In the genomic region with DNA sequence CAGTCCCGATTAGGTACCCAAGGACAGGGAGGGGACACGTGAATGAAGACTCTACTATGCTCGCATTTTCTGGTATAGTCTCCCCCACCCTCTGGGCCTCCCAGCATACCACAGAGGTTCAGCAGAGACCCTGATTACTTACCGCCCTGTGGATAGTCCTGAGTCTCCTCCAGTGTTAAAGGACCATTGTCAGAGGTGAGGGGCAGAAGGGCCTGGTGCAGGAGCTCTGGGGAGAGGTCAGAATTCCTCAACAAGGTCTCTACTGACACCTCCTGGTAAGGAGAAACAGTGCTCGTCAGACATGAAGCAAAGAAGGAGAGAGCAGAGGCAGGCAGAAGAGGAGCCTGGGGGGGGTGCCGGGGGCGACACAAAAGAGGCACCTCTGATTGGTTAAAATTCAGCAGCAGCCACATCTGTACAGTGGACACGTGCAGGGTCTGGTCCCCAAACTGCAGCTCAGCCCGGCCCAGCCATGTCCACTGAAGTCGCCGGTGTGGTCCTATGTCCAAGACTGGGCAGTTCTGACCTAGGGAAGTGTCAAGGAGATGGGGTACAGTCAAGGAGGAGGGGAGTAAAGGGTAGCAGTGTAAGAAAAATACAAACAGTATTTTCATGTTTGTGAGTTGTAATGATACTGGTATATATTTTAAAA, we compare ENCODE assay signal across 9 mouse cellular contexts. TPM values are rescaled to one million over a fixed set of nuclear protein-coding genes. Genes with fewer than 3 reads are reported as not detected.
A peak's percentile ranks its signal among the peaks of the same experiment; 100 is the strongest.
DNase-seq lines count a peak whose midpoint lies in the region; TF ChIP-seq lines count a peak whose summit lies in the region.
"Had no signal": no experiment of that assay in that cellular context is flagged by ENCODE, and none has a peak within 500 bp of the region (broad histone marks: within the 10 kb centered on the region; RNA-seq: fewer than 3 reads in every experiment).

No protein-coding gene starts in this region.

- H3K27ac ChIP-seq in small intestine, adult 2 months (ENCODE audit: insufficient read depth, low read depth, low read length), result no peak overlapping the region
- H3K27ac ChIP-seq: embryonic facial prominence, embryonic 12.5 days; liver, embryonic 15.5 days had no signal

- intact Hi-C loops in gastrocnemius, postnatal 36 days (cut with DNase I), result no loop called here

- TF ChIP-seq POLR2A in lung, adult 2 months (IDR thresholded peaks at IDR 0.05; ENCODE audit: borderline replicate concordance, extremely low read depth, low read depth, low read length), result no peak
- TF ChIP-seq POLR2A in small intestine, adult 2 months (IDR thresholded peaks at IDR 0.05; ENCODE audit: low read depth, low read length), result no peak

- no peaks in the 10 kb centered on the region for H3K36me3 ChIP-seq in small intestine, adult 2 months (ENCODE audit: control insufficient read depth, insufficient read depth, low read length)
- H3K36me3 ChIP-seq: embryonic facial prominence, embryonic 12.5 days; liver, embryonic 15.5 days had no signal

- H3K4me3 ChIP-seq in lung, adult 2 months (replicated peaks; ENCODE audit: extremely low read depth, low read depth, low read length), result no peak overlapping the region
- H3K4me3 ChIP-seq in small intestine, adult 2 months (ENCODE audit: low read depth, low read length), result no peak overlapping the region
- H3K4me3 ChIP-seq: embryonic facial prominence, embryonic 12.5 days; liver, embryonic 15.5 days had no signal

- 64% methylated on average over 11 of the region's 11 CpGs for WGBS in lung, adult 2 months
- WGBS in small intestine, adult 2 months, result 60% methylated on average over 11 of the region's 11 CpGs

- DNase-seq in lung, postnatal 10 days, result peak; percentile 44
- no peak for DNase-seq in lung, adult 2 months
- DNase-seq in embryo, embryonic 10.5 days (ENCODE audit: low spot score), result peak; percentile 74
- DNase-seq in induced T-regulatory cell, adult 2 months (ENCODE audit: low read depth), result peak; percentile 12
- DNase-seq in gastrocnemius, postnatal 36 days, result no peak
- DNase-seq in frontal cortex, postnatal 25 days (ENCODE audit: low spot score in 2 of 2), result no peak

- TF ChIP-seq CTCF in lung, adult 2 months (IDR thresholded peaks at IDR 0.05; ENCODE audit: insufficient read depth, low read length), result no peak
- TF ChIP-seq CTCF in small intestine, adult 2 months (IDR thresholded peaks at IDR 0.05; ENCODE audit: extremely low read depth, insufficient read length, insufficient replicate concordance, low read depth, low read length), result peak; percentile 47; the same call in 1 of the 2 replicates

- no peaks in the 10 kb centered on the region for H3K4me1 ChIP-seq in lung, adult 2 months (ENCODE audit: control insufficient read depth, insufficient read depth, low read length)
- no peaks in the 10 kb centered on the region for H3K4me1 ChIP-seq in small intestine, adult 2 months (ENCODE audit: control insufficient read depth, insufficient read depth, insufficient read length, low read length)
- H3K4me1 ChIP-seq: embryonic facial prominence, embryonic 12.5 days; liver, embryonic 15.5 days had no signal

- H3K27me3 ChIP-seq in small intestine, adult 2 months (ENCODE audit: control insufficient read depth, insufficient read depth, low read length), result no peaks in the 10 kb centered on the region
- H3K27me3 ChIP-seq: embryonic facial prominence, embryonic 12.5 days; liver, embryonic 15.5 days had no signal

RNA-seq across cellular contexts. Expression of a gene that starts 14.7 kb away (rescaled TPM):
- 0.78 and 2.0 TPM in 2 replicates for polyA plus RNA-seq in lung, adult 2 months (2012; rRNA removed)
- polyA plus RNA-seq in small intestine, adult 2 months (2012; rRNA removed), result 3.3 and 6.3 TPM in 2 replicates
- total RNA-seq in gastrocnemius, postnatal 36 days (2021), result 1 to 10 TPM; 4.9 to 6.7 TPM

RNA-seq across cellular contexts. Expression of a gene that starts 23.7 kb away (rescaled TPM):
- polyA plus RNA-seq in lung, adult 2 months (2012; rRNA removed), result 0.17 and 0.19 TPM in 2 replicates
- polyA plus RNA-seq in small intestine, adult 2 months (2012; rRNA removed), result 0.20 and 0.25 TPM in 2 replicates
- under 1 TPM; 0.36 to 0.39 TPM for total RNA-seq in gastrocnemius, postnatal 36 days (2021)

RNA-seq across cellular contexts. Expression of a gene that starts 35.0 kb away (rescaled TPM):
- polyA plus RNA-seq in lung, adult 2 months (2012; rRNA removed), result 25.3 and 27.5 TPM in 2 replicates
- 5.0 and 5.8 TPM in 2 replicates for polyA plus RNA-seq in small intestine, adult 2 months (2012; rRNA removed)
- 10 to 100 TPM; 11.2 to 11.4 TPM for total RNA-seq in gastrocnemius, postnatal 36 days (2021)

RNA-seq across cellular contexts. Expression of a gene that starts 44.8 kb away (rescaled TPM):
- polyA plus RNA-seq in lung, adult 2 months (2012; rRNA removed), result 162 and 190 TPM in 2 replicates
- polyA plus RNA-seq in small intestine, adult 2 months (2012; rRNA removed), result 103 and 183 TPM in 2 replicates
- total RNA-seq in gastrocnemius, postnatal 36 days (2021), result 10 to 100 TPM; 70.4 to 74.9 TPM

Comparison
In these comparisons a context has a peak if more than half of its experiments do, and no peak if none do; other contexts are left out.
1. DNase-seq: peak in lung, postnatal 10 days (single experiment), embryo, embryonic 10.5 days (single experiment) and induced T-regulatory cell, adult 2 months (single experiment); none in lung, adult 2 months (single experiment), gastrocnemius, postnatal 36 days (0 of 2) and frontal cortex, postnatal 25 days (0 of 2).